Mouse (Mus musculus) gastrocnemius, postnatal 36 days (tissue): Measurements from ENCODE around the gene Srebf2. TPM values are rescaled to one million over a fixed set of nuclear protein-coding genes. Genes with fewer than 3 reads are reported as not detected.
A peak's percentile ranks its signal among the peaks of the same experiment; 100 is the strongest.
"Not testable (repeated sequence)": the region's sequence is repeated elsewhere in the genome, so short reads cannot be mapped to it uniquely, and the experiment has no call there.

Source experiments
- DNase-seq, 2 experiments: peaks; one replicate each; pipeline ENCODE4 v3.0.0; 2022
- intact Hi-C: fragments of 180-260 bp; cut with DNase I; formaldehyde crosslinking; loops from one replicate; pipeline ENCODE4 v1.15.1; 2025
- long read RNA-seq, 2 experiments: library from polyadenylated mRNA; stranded (forward); transcript quantifications; one replicate each; pipeline ENCODE4 v2.0.0; 2021
- total RNA-seq, 2 experiments: library from RNA; stranded (reverse); gene quantifications; 2 replicates each; pipeline ENCODE4 v1.2.3; 2021

Gene Srebf2
- total RNA-seq: 1 to 10 TPM; 9.2 to 9.8 TPM
- long read RNA-seq, experiment 1, full-length matches to known transcripts: 3 of 27 reads
- long read RNA-seq, experiment 1, partial matches to known transcripts: 0 of 27 reads
- long read RNA-seq, experiment 1, other reads (novel, unspliced or antisense): 24 of 27 reads
- long read RNA-seq, experiment 2, partial matches to known transcripts: 2 of 27 reads
- long read RNA-seq, experiment 2, other reads (novel, unspliced or antisense): 24 of 27 reads

DNA sequence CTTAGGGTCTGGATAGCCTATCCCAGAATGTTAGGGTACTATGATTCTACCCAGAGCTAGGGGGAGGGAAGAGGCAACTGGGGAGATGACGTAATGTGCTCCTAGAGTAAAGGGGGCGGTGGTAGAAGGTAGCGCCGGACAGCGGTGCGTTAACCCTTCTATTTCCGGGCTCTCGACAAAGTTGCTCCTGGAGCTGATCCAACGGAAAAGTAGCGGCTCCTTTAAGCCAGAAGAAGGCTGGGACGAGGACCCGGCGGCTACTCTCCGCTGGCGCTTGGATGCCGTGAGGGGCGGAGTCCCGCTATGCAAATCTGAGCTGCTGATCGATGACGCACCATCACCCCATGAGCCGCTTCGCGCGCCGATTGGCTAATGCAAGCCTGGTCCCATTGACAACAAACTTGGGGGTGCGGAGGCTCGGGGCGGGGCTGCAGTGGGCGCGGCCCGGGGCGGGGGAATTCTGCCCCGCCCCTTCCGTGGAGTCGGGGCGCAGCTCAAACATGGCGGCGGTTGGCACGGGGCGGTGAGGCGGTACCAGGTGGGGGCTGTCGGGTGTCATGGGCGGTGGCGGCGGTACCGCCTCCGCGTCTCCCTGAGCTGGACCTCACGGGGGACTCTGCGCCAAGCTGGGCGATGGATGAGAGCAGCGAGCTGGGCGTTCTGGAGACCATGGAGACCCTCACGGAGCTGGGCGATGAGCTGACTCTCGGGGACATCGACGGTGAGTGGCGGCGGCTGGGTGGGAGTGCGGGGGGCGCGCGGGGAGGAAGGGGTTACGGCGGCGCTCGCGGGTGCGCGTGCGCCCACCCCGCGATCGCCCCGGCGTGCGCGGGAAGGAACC lies at the start of gene Srebf2:
Gene Srebf2, plus strand, starts transcription at position 412 of the 841 bp plus-strand sequence.
- intact Hi-C loops: no loop called here
- peak; percentile 94 to 96 for DNase-seq

DNA sequence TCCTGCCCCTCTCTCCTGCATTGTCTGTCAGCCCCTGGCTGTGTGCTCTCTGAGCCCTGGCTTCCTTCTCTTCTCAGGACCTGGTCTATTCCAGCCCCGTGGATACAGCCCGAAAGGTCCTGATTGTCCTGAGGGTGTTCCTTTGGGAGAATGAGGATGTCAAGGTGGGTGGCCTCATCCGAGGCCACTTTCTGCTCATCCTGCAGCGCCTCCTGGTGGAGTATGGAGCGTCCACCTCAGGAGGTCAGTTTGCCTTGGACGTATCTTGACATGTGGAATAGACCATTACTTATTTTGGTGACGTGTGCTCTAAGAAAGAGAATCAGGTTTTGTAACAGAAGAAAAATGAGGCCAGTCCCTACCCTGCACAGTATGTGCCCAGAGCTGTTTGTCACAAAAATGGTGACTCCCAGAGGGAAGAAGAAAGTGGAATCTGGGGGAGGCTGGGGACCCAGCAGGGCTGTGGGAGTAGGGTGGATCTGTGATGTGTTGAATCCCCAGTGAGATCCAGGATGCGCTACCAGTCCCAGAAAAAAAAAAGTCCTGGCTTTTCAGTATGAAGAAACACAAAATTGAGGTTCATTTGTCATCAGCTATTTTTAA lies 39.9 kb upstream of the Srebf2 start:
- intact Hi-C loops: loop anchor here (2.0 kb wide), 1 partner anchor 38 kb away; the partner anchor contains the start of gene Mei1

DNA sequence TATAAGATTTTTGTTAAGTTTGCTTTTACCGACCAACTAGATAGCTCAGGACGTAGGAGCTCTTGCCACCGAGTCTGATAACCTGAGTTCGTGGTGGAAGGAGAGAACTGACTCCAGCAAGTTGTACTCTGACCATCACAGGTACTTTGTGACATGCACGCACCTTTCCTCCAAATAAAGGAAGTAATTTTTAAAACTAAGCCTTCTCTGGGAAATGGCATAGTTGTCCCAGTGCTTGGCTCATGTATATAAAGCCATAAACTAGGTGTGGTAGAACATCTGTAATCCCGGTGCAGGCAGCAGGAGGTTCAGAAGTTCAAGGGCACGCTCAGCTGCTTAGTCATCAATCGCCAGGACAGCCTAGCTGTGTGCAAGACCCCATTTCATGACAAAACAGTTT lies 26.4 kb upstream of the Srebf2 start:
- intact Hi-C loops: no loop called here

More for the DNA sequence above, 39.9 kb upstream of the Srebf2 start:
- DNase-seq: no peak

DNA sequence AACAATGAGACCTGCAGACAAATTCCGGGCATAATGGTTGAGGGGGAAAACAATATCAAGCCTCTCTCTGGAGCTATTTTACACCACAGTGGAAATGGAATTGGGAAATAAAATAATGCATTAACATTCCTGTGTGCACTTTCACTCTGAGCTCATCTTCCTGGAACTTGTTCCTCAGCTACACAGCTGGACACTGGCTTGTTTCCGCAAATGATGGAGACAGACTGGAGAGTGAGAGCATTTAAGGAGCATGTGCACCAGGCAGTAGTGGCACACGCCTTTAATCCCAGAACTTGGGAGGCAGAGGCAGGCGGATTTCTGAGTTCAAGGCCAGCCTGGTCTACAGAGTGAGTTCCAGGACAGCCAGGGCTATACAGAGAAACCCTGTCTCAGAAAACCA lies 20.3 kb upstream of the Srebf2 start:
- not testable (repeated sequence) for DNase-seq
- intact Hi-C loops: loop anchor here (5.0 kb wide), 1 partner anchor 41 kb away; no protein-coding TSS in a partner anchor

More for the DNA sequence above, 26.4 kb upstream of the Srebf2 start:
- DNase-seq: no peak

DNA sequence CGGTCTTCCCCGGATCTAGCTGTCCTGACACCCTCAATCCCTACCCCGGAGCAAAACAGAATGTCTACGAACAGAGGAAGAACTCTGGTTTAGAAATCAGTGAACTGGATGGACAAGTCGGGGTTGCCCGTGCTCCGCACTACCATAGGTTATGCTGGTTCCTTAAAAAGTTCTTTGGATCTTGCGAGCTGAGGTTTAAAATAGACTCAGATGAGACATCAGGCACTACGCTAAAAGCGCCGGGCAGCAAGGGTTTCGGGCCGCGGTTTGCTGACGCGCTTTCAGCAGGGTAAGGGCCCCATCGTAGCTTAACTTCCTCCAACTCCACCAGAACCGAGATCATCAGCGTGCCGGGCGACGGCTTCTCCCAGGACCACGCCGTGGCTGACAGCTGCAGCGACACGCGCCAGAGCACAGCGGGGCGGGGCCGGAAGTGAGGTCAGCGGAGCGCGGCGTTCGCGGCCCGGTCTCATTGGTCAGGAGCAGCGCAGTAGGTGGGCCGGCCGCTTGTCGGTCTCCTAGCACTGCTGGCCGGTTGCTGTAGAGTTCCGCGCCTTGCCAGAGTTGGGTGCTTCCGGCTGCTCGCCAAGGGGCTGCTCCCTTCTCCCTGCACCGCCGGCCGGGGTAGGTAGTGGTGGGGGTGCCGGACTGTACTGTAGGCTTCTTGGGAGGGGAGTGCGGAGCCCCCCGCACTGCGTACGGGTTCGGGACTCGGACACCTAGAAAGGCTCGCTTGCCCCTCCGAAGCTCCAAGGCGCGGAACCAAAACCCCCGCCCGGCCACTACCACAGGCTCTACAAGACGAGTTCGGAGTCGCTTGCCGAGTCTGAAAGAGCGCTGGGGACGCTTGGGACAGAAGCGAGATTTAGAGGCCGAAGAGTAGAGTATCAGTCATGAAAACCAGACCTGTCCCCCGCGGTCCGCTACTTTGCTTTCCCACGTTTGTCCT lies 19.3 kb upstream of the Srebf2 start, which contains the start of gene Ccdc134:
Gene Ccdc134, plus strand, starts transcription at position 497 of the 949 bp plus-strand sequence.
- DNase-seq: peak; percentile 94 to 96
- intact Hi-C loops: loop anchor here (5.0 kb wide), 1 partner anchor 40 kb away; no protein-coding TSS in a partner anchor

DNA sequence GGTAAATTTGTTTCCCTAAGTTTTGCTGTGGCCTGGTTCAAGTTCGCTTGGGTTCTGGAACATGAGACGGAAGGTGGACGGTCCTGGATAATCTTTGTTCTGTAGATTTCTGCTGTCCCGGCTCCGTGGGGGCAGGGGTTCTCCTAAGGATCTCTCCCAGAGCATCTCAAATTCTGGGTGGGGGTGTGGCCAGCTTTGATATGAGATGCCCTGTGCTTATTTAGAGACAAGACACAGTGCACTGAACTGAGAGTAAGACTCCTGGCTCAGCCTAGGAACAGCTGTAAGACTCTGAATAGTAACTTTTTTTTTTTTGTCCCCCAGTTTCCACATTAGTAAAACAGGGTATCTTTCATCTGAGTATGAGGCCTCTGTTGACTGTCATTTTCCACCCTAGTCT lies 18.6 kb upstream of the Srebf2 start:
- intact Hi-C loops: loop anchor here (5.0 kb wide), 1 partner anchor 39 kb away; no protein-coding TSS in a partner anchor
- DNase-seq: no peak

DNA sequence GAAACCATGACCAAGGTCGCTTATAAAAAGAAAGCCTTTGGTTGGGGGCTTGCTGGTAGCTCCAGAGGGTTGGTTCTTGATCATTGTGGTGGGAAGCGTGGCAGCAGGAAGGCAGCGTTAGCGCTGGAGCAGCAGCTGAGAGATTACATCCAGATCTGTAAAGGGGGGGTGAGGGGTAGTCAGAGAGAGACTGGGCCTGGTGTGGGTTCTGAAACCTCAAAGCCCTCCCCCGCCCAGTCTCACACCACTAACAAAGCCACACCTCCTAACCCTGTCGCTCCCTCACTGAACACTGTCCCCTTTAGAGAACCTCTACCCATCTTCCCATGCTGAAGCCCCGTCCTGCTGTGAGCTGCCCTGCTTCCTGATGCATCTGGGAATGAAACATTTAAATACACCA lies 16.4 kb upstream of the Srebf2 start:
- intact Hi-C loops: no loop called here
- no peak for DNase-seq

DNA sequence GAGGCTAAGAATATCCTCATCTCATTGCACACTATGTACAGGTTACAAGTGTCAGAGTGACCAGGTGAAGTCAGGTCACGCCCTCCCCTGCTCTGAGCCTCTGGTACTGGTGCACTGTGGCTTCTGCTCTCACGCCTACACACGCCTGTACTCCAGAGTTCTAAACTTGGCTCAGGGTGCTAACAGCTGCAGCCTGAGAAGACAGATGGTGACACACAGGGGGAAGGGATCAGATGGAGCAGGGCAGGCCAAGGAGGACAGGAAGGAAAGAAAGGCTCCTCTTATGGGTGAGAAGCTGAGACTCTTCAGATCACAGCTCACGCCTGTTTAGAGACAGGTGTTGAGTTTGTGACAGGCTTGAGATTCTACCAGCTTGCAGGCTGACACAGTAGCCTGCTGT lies 11.6 kb upstream of the Srebf2 start:
- intact Hi-C loops: no loop called here
- DNase-seq: peak; percentile 31 to 40

DNA sequence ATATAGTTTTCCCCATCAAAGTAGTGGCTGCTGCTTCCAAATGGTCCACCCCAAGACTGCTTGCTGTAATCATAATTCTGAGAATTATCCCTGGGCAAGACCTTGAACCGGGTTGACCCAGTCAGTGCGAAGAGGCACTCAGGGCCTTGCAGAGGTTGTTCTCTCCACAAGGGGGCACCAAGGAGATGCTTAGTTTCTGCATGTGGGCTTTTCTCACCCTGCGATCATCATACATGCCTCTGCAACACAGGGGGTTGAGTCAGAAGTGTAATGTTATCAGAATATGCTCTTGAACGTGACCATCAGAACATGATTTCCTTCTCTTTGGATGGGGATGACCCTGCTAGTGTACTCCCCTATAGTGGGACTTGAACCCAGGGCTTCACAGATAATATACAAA lies 8.4 kb upstream of the Srebf2 start:
- peak; percentile 40 to 49 for DNase-seq
- intact Hi-C loops: loop anchor here (2.0 kb wide), 1 partner anchor 98 kb away; no protein-coding TSS in a partner anchor

DNA sequence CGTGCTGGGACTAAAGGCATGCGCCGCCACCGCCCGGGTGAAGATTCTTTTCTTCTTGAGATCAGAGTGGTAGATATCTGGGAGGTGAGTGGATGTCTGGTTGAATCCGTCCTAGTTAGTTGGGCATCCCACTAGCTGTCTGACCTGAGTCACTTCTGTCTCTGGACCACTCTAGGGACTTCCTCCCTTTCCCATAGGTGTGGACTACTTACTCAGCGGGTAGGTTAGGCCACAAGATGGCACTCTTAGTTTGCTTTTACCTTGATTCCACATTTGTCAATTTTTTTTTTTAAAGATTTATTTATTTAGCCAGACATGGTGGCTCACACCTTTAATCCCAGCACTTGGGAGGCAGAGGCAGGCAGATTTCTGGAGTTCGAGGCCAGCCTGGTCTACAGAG lies 7.8 kb upstream of the Srebf2 start:
- intact Hi-C loops: loop anchor here (2.0 kb wide), 1 partner anchor 98 kb away; no protein-coding TSS in a partner anchor
- no peak for DNase-seq

DNA sequence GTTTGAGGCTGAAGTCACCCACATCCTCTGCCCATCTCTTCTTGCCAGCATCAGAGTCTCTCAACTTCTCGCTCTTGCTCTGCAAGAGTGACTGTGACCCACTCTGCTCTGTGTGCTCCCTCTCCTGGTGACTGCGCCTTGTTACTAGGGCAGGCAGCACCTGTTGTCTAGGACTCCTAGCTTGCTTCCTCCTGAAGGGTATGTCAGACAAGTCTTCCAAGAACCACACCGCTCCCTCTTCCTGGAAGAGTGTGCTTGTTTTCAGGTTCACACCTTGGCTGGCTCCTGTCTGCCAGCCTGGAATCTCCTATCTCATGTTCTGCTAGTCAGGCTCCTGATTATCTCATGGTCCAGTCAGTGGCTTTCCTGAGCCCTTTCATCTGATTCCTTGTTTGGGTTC lies 6.6 kb upstream of the Srebf2 start:
- DNase-seq: no peak
- intact Hi-C loops: no loop called here

DNA sequence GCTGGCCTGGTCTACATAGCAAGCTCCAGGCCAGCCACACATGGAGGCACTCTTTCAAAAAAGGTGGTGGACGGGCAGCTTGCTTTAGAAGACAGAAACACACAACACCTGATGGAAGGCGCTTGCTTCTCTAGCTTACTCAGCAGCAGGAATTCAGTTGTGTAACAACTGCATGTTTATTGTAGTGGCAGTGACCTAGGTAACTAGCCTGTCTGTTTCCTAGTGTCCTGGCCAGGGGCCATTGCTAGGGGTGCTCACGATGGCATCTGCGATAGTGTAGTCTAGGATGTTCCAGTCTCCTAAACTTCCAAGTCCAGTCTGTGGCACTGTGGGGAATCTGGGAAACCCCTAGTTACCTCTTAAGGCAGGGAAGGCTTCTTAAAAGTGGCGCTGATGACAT lies 2.8 kb upstream of the Srebf2 start:
- DNase-seq: no peak
- intact Hi-C loops: loop anchor here (2.0 kb wide), 1 partner anchor 19 kb away; no protein-coding TSS in a partner anchor

DNA sequence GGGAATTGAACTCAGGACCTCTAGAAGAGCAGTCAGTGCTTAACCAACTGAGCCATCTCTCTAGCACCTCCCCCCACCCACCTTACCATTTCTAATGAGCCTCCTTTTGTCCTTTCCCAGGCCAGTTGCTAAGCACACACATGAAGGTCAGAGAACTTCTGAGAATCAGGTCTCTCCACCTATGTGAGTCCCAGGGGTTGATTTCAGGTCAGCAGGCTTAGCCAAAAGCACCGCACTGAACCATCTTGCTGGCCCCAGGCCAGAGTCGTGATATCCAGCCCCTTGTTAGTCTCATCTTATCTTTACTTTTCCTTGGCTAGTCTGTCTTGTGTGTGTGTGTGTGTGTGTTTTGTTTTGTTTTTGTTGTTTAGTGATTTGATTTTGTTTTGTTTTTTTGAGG lies 1.6 kb upstream of the Srebf2 start:
- DNase-seq: no peak
- intact Hi-C loops: loop anchor here (2.0 kb wide), 1 partner anchor 17 kb away; no protein-coding TSS in a partner anchor

DNA sequence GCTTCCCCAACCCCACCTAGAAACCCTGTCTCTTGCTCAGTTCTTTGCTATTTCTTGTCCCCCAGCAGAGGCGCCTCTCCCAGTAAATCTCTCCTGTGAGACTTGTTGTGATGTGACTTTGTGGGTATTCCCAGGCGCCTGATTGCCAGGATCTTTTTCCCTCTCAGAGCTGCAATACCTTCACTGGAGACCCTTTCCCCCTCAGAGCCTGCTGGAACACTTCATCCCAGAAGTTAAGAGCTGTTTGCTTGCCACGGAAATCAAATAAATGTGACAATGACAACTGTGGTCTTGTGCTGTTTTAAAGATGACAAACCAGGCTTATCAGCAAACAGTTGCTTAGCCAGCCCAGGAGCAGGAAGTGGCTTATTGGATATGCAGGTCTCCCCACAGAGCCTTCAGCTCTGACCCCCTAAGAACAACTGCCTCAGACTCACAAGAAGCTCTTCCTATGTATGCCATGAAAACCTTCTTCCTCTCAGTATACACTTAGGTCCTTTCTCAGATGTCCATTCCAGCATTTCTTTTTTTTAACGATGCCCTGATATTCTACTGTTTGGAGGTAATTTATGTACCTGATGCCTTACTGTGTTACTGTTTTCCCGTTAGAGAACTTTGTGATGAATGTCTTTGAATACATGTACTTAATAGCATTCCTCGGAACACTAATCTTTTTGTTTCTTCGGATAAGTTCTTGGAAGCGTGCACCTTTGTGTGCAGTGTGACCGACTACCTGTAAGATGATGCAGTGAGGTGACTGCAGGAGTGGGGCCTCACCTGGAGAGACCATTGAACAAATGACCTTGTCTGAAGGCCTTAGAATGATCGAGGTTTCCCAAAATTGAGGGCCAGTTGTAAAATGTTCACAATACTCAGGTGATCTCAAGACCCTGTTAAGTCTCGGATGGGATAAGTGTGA lies 871 bp upstream of the Srebf2 start:
- intact Hi-C loops: loop anchor here (2.0 kb wide), 1 partner anchor 17 kb away; no protein-coding TSS in a partner anchor
- DNase-seq: no peak

DNA sequence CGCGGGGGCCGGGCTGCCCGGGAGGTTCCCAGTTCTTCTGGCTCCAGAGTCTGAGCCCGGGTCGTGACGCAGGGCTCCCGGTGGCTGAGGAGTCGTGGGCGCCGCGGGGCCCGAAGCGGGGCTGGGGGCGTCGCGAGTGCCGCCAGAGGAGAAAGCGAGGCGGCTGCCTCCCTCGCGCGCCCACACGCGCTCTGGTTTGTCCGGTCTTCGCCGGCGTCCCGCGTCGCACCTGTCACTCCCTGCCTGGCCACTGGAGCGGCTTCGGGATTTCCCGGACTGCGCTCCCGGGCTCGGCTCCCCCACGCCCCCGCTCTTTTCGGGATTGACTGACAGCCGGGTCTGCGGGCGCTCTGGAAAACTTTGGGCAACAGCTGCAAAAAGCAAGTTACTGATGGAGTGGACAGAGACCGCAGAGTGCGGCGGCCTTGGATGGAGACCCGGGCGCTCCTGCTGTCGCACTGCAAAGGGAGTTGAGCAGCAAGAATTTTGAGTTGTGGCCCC lies 680 bp downstream of the Srebf2 start:
- intact Hi-C loops: no loop called here
- peak; percentile 36 to 60 for DNase-seq

DNA sequence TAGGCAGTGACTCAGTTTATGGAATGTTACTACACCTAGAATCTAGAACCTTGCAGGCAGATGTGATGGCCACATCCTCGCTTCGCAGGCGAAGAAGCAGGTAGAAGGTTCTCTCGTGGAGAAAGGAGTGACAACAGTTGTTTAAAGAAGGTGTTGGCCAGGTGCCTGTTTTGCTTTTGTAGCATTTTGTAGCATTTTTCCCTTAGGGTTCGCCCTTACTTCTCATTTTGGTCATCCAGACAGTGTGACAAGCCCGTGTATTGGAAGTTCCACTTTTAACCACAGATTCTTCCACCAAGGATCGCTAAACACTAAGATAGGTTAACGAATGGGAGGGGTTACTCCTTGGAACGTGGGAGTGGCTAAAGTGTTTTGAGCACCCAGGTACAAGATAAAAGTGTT lies 1.5 kb downstream of the Srebf2 start:
- intact Hi-C loops: no loop called here
- no peak for DNase-seq

DNA sequence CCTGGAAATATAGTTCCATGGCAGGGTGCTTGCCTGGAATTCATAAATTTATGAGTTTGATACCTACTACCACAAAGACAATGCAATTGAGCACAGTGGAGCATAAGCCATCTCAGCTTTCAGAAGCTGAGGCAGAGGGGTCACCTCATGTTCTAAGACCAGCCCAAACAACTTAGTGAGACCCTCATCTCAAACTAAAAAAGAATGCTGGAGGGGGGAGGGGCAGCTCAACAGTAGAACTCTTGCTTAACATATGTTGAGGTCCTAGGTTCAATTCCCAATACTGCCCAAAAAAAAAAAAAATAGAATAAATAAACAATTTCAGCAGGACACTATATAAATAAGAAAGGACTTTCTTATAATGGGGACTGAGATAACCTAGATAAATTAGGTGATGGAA lies 3.1 kb downstream of the Srebf2 start:
- intact Hi-C loops: no loop called here

DNA sequence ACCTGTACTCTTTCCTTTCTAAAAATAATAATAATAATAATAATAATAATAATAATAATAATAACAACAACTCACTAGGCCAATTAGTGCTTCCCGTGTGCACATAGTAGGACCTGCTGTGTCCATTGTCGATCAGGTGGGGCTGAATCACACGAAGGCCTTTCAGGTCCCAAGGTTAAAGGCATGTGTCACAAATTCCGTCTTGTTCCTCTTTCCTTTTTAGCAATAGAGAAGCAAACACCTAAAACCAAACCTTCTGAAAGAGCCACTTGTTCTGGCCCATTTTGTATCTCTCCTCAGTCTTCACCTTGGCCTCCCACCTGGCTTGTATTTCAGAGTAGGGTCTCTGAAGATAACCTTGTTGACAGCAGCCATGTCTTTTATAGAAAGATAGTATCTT lies 4.2 kb downstream of the Srebf2 start:
- DNase-seq: no peak
- intact Hi-C loops: no loop called here

More for the DNA sequence above, 3.1 kb downstream of the Srebf2 start:
- DNase-seq: no peak
